Mouse (Mus musculus) intestine, embryonic 15.5 days (tissue): ENCODE data around the gene B9d1. TPM values are rescaled to one million over a fixed set of nuclear protein-coding genes. Genes with fewer than 3 reads are reported as not detected.

ENCODE experiments used
- ATAC-seq: fragments of 200-750 bp; cut with Nextera tagmentation; 2 replicates; pipeline ENCODE4 v1.8.0; 2017; ENCODE audit warnings: moderate TSS enrichment, moderate library complexity
- H3K27ac ChIP-seq: fragments of 300-500 bp; sonication (generic); 2 replicates; pipeline ENCODE4 v1.5.1; 2015; ENCODE audit warnings: mild to moderate bottlenecking, inconsistent platforms
- H3K27me3 ChIP-seq: fragments of 300-500 bp; sonication (generic); replicated peaks from 2 replicates; pipeline ENCODE4 v1.6.1; 2015; ENCODE audit warnings: inconsistent platforms
- H3K36me3 ChIP-seq: fragments of 300-500 bp; sonication (generic); 2 replicates; pipeline ENCODE4 v1.6.1; 2015; ENCODE audit warnings: inconsistent platforms
- H3K4me1 ChIP-seq: fragments of 300-500 bp; sonication (generic); replicated peaks from 2 replicates; pipeline ENCODE4 v1.6.1; 2015; ENCODE audit warnings: inconsistent platforms
- H3K4me2 ChIP-seq: fragments of 300-500 bp; sonication (generic); replicated peaks from 2 replicates; pipeline ENCODE4 v1.6.1; 2015; ENCODE audit warnings: mild to moderate bottlenecking, inconsistent platforms
- H3K4me3 ChIP-seq: fragments of 300-500 bp; sonication (generic); replicated peaks from 2 replicates; pipeline ENCODE4 v1.5.1; 2015; ENCODE audit warnings: inconsistent platforms
- H3K9ac ChIP-seq: fragments of 300-500 bp; sonication (generic); 2 replicates; pipeline ENCODE4 v1.6.1; 2015; ENCODE audit warnings: inconsistent platforms
- H3K9me3 ChIP-seq: fragments of 300-500 bp; sonication (generic); 2 replicates; pipeline ENCODE4 v1.6.1; 2016; ENCODE audit warnings: inconsistent platforms
- WGBS: fragments of 180-500 bp; shearing (Covaris S2); methylation state at CpG from one replicate; pipeline ENCODE4 v1.1.7; 2015; 5-methylcytosine and 5-hydroxymethylcytosine counted together
- polyA plus RNA-seq: library from polyadenylated mRNA; unstranded; fragments of >200 nt; fragmentation: Nextera tagmentation; extraction: Ambion mirVana; gene quantifications from 2 replicates; pipeline ENCODE4 v1.2.1, GENCODE M21; 2015

The B9d1 gene
- polyA plus RNA-seq, 1 experiment from 2014 or later, result 20.9 TPM

- Histone ChIP-seq H3K9me3 (no peaks in the 10 kb centered on the region), H3K36me3 (no peaks in the 10 kb centered on the region), H3K27ac (no peak overlapping the region), H3K4me2 (no peak overlapping the region), H3K4me1 (0 out of 2 replicates have a peak, but pooled peaks cover 3% of the 10 kb centered on the region), H3K4me3 (no peak overlapping the region), H3K9ac (no peak overlapping the region), H3K27me3 (no peaks in the 10 kb centered on the region)
- ATAC-seq, result no peak
- WGBS, result 76% methylated on average over 3 of the region's 3 CpGs
Measured at GRCm38 (mm10) chr11:61553015-61553754, 48.2 kb downstream of the B9d1 start.

- WGBS, result 81% methylated on average over 5 of the region's 5 CpGs
- no peaks in the 10 kb centered on the region for H3K9me3 ChIP-seq
- ATAC-seq, result no peak
- H3K4me3 ChIP-seq, result no peak overlapping the region
- H3K27ac ChIP-seq, result no peak overlapping the region
- H3K36me3 ChIP-seq, result no peaks in the 10 kb centered on the region
- no peaks in the 10 kb centered on the region for H3K27me3 ChIP-seq
- no peak overlapping the region for H3K4me2 ChIP-seq
- no peak overlapping the region for H3K9ac ChIP-seq
- no peaks in the 10 kb centered on the region for H3K4me1 ChIP-seq
Measured at GRCm38 (mm10) chr11:61559572-61559971, 54.6 kb downstream of the B9d1 start.

- Histone ChIP-seq H3K27ac (no peak overlapping the region), H3K27me3 (no peaks in the 10 kb centered on the region), H3K4me2 (no peak overlapping the region), H3K4me3 (no peak overlapping the region), H3K9me3 (no peaks in the 10 kb centered on the region), H3K36me3 (no peaks in the 10 kb centered on the region), H3K4me1 (no peaks in the 10 kb centered on the region), H3K9ac (no peak overlapping the region)
- no peak for ATAC-seq
- WGBS, result 71% methylated on average over 5 of the region's 5 CpGs
Measured at GRCm38 (mm10) chr11:61562421-61562820, 57.5 kb downstream of the B9d1 start.

Other genes starting within 250 kb of the B9d1 start
- gene Aldh3a2, start 237.7 kb upstream of the B9d1 start, polyA plus RNA-seq, result 50.5 and 51.6 TPM in 2 replicates
- not detected in 2 replicates for gene Slc47a2, start 162.3 kb upstream of the B9d1 start, polyA plus RNA-seq
- gene Slc47a1, start 126.8 kb upstream of the B9d1 start, polyA plus RNA-seq, result 4.8 and 5.9 TPM in 2 replicates
- gene Rnf112, start 51.0 kb upstream of the B9d1 start, polyA plus RNA-seq, result 1.6 and 1.7 TPM in 2 replicates
- 210 and 213 TPM in 2 replicates for gene Mfap4, start 19.7 kb upstream of the B9d1 start, polyA plus RNA-seq
- gene Mapk7, start 10.7 kb upstream of the B9d1 start, polyA plus RNA-seq, result 36.3 and 38.8 TPM in 2 replicates
- gene Epn2, start 74.5 kb downstream of the B9d1 start, polyA plus RNA-seq, result 13.1 and 19.4 TPM in 2 replicates
- 7.1 and 7.6 TPM in 2 replicates for gene Grap, start 148.1 kb downstream of the B9d1 start, polyA plus RNA-seq
- gene Fam83g, start 178.9 kb downstream of the B9d1 start, polyA plus RNA-seq, result 7.4 and 7.9 TPM in 2 replicates
- gene Slc5a10, start 215.7 kb downstream of the B9d1 start, polyA plus RNA-seq, result 0.13 TPM in 1 of 2 replicates, not detected in the other